In genomic region chr19:18902041-18902693, GRCm38 (mm10) we compare ENCODE assay signal across 11 mouse cellular contexts.
DNase-seq lines count a peak whose midpoint lies in the region; ATAC-seq and TF ChIP-seq lines count a peak whose summit lies in the region.
"Had no signal": no experiment of that assay in that cellular context is flagged by ENCODE, and none has a peak within 500 bp of the region (broad histone marks: within the 10 kb centered on the region; RNA-seq: fewer than 3 reads in every experiment).

No protein-coding gene starts in this region.

- no peaks in the 10 kb centered on the region for H3K36me3 ChIP-seq in intestine, embryonic 15.5 days
- H3K36me3 ChIP-seq in intestine, embryonic 16.5 days (ENCODE audit: control insufficient read depth, insufficient read depth, low read length) = no peaks in the 10 kb centered on the region
- no peaks in the 10 kb centered on the region for H3K36me3 ChIP-seq in limb, embryonic 14.5 days (ENCODE audit: control insufficient read depth, insufficient read depth, low read length)
- H3K36me3 ChIP-seq in liver, postnatal 0 days (replicated peaks; ENCODE audit: insufficient read depth, low read length) = no peaks in the 10 kb centered on the region
- H3K36me3 ChIP-seq: forebrain, embryonic 15.5 days; lung, embryonic 15.5 days had no signal

- no peak for TF ChIP-seq CTCF in liver, postnatal 0 days (IDR thresholded peaks at IDR 0.05; ENCODE audit: low read depth)

- peak overlapping the region; percentile 12; the same call in 1 of the 2 replicates for H3K4me2 ChIP-seq in intestine, embryonic 15.5 days (replicated peaks)
- no peak overlapping the region for H3K4me2 ChIP-seq in intestine, embryonic 16.5 days (ENCODE audit: low read depth, low read length)
- peak overlapping the region; percentile 13 for H3K4me2 ChIP-seq in limb, embryonic 14.5 days (replicated peaks; ENCODE audit: low read depth, low read length, severe bottlenecking)
- no peak overlapping the region for H3K4me2 ChIP-seq in liver, postnatal 0 days (ENCODE audit: low read depth, low read length)
- H3K4me2 ChIP-seq: forebrain, embryonic 15.5 days; lung, embryonic 15.5 days had no signal

- H3K4me3 ChIP-seq in intestine, embryonic 15.5 days (replicated peaks) = no peak overlapping the region
- no peak overlapping the region for H3K4me3 ChIP-seq in intestine, embryonic 16.5 days (ENCODE audit: low read length)
- no peak overlapping the region for H3K4me3 ChIP-seq in limb, embryonic 14.5 days (replicated peaks; ENCODE audit: low read length)
- H3K4me3 ChIP-seq in liver, postnatal 0 days (ENCODE audit: low read depth, low read length) = no peak overlapping the region
- H3K4me3 ChIP-seq: forebrain, embryonic 15.5 days; lung, embryonic 15.5 days had no signal

- no peaks in the 10 kb centered on the region for H3K9me3 ChIP-seq in intestine, embryonic 15.5 days
- no peaks in the 10 kb centered on the region for H3K9me3 ChIP-seq in intestine, embryonic 16.5 days (ENCODE audit: control insufficient read depth, low read length)
- H3K9me3 ChIP-seq in limb, embryonic 14.5 days (ENCODE audit: control insufficient read depth, low read length) = no peaks in the 10 kb centered on the region
- H3K9me3 ChIP-seq in liver, postnatal 0 days (ENCODE audit: low read length) = no peaks in the 10 kb centered on the region
- H3K9me3 ChIP-seq: forebrain, embryonic 15.5 days; lung, embryonic 15.5 days had no signal

- no peak for ATAC-seq in intestine, embryonic 15.5 days
- no peak for ATAC-seq in intestine, embryonic 16.5 days
- no peak for ATAC-seq in limb, embryonic 14.5 days (ENCODE audit: low FRiP score, low read depth)
- ATAC-seq in liver, postnatal 0 days = no peak
- ATAC-seq: forebrain, embryonic 15.5 days had no signal

- H3K27me3 ChIP-seq in intestine, embryonic 15.5 days (replicated peaks) = no peaks in the 10 kb centered on the region
- no peaks in the 10 kb centered on the region for H3K27me3 ChIP-seq in intestine, embryonic 16.5 days (replicated peaks; ENCODE audit: control insufficient read depth, insufficient read depth, low read length)
- H3K27me3 ChIP-seq in limb, embryonic 14.5 days (ENCODE audit: control insufficient read depth, insufficient read depth, low read length) = no peaks in the 10 kb centered on the region
- no peaks in the 10 kb centered on the region for H3K27me3 ChIP-seq in liver, postnatal 0 days (ENCODE audit: insufficient read depth, low read length)
- H3K27me3 ChIP-seq: forebrain, embryonic 15.5 days; lung, embryonic 15.5 days had no signal

- no peak overlapping the region for H3K9ac ChIP-seq in intestine, embryonic 15.5 days
- H3K9ac ChIP-seq in intestine, embryonic 16.5 days (ENCODE audit: low read depth, low read length) = no peak overlapping the region
- H3K9ac ChIP-seq in limb, embryonic 14.5 days (ENCODE audit: low read depth, low read length, severe bottlenecking) = no peak overlapping the region
- H3K9ac ChIP-seq in liver, postnatal 0 days (replicated peaks) = no peak overlapping the region
- H3K9ac ChIP-seq: forebrain, embryonic 15.5 days; lung, embryonic 15.5 days had no signal

- H3K4me1 ChIP-seq in intestine, embryonic 15.5 days (replicated peaks) = no peaks in the 10 kb centered on the region
- H3K4me1 ChIP-seq in intestine, embryonic 16.5 days (ENCODE audit: control insufficient read depth, insufficient read depth, low read length) = no peaks in the 10 kb centered on the region
- H3K4me1 ChIP-seq in limb, embryonic 14.5 days (ENCODE audit: control insufficient read depth, insufficient read depth, low read length) = no peaks in the 10 kb centered on the region
- no peaks in the 10 kb centered on the region for H3K4me1 ChIP-seq in liver, postnatal 0 days (ENCODE audit: insufficient read depth)
- H3K4me1 ChIP-seq: lung, embryonic 15.5 days had no signal

- no peak for TF ChIP-seq EP300 in liver, postnatal 0 days (IDR thresholded peaks at IDR 0.05; ENCODE audit: low read depth)

- no peak for TF ChIP-seq POLR2A in limb, embryonic 14.5 days (IDR thresholded peaks at IDR 0.05; ENCODE audit: borderline replicate concordance, extremely low read depth, insufficient read depth, insufficient read length)

- WGBS in intestine, embryonic 15.5 days = 46% methylated on average over 15 of the region's 15 CpGs
- WGBS in intestine, embryonic 16.5 days = 40% methylated on average over 15 of the region's 15 CpGs
- 22% methylated on average over 15 of the region's 15 CpGs for WGBS in limb, embryonic 14.5 days
- 78% methylated on average over 15 of the region's 15 CpGs for WGBS in liver, postnatal 0 days (ENCODE audit: insufficient replicate concordance)

- no peak overlapping the region for H3K27ac ChIP-seq in intestine, embryonic 15.5 days
- H3K27ac ChIP-seq in intestine, embryonic 16.5 days (ENCODE audit: low read length) = no peak overlapping the region
- H3K27ac ChIP-seq in limb, embryonic 14.5 days (replicated peaks; ENCODE audit: low read depth, low read length) = no peak overlapping the region
- H3K27ac ChIP-seq in liver, postnatal 0 days (ENCODE audit: low read depth) = no peak overlapping the region
- H3K27ac ChIP-seq: forebrain, embryonic 15.5 days; lung, embryonic 15.5 days had no signal

- peak; percentile 5 for DNase-seq in ZHBTc4 (ENCODE audit: low read depth, low spot score)
- DNase-seq in embryo, embryonic 9.5 days (ENCODE audit: extremely low spot score) = peak; percentile 4
- no peak for DNase-seq in limb, embryonic 14.5 days (ENCODE audit: low spot score)
- no peak for DNase-seq in cerebellum, postnatal 14 days
- DNase-seq in liver, postnatal 0 days = no peak
- DNase-seq: layer of hippocampus, postnatal 36 days; thymus, adult 2 months had no signal

Comparison
In these comparisons a context has a peak if more than half of its experiments do, and no peak if none do; other contexts are left out.
1. H3K4me2 ChIP-seq: peak in intestine, embryonic 15.5 days (single experiment) and limb, embryonic 14.5 days (single experiment); none in intestine, embryonic 16.5 days (single experiment) and liver, postnatal 0 days (single experiment).
2. DNase-seq: peak in ZHBTc4 (single experiment) and embryo, embryonic 9.5 days (single experiment); none in limb, embryonic 14.5 days (single experiment), cerebellum, postnatal 14 days (0 of 2) and liver, postnatal 0 days (single experiment).